8 mouse cellular contexts compared by ENCODE assay signal in the genomic region with DNA sequence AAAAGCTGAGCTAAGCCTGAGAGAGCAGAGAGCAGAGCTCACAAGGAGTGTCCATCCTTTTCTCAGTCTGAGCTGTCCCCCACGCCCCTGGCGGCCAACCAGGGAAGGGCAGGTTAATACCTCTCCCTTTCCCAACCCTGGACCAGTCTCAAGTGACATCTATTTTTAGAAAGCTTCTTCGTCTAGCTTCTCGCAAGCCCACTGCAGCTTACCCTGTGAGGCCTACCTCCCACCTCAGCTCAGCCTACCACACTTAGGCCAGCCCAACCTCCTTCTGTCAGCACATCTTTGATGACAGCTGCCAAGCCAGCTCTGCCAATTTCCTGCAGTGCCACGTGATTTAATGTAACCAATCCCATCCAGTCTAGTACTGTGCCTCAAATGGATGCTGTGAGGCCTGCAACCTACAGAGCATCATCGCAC.
A peak's percentile ranks its signal among the peaks of the same experiment; 100 is the strongest.
DNase-seq lines count a peak whose midpoint lies in the region.

No protein-coding gene starts in this region.

- peak; percentile 58 for DNase-seq in CD4-positive, CD25-positive, alpha-beta regulatory T cell, adult 2 months (ENCODE audit: low read depth, low spot score)
- DNase-seq in adipocyte (ENCODE audit: low spot score), result peak; percentile 8
- peak; percentile 77 for DNase-seq in embryo, embryonic 10.5 days (ENCODE audit: low spot score)
- peak; percentile 5 to 15 for DNase-seq in heart, adult 9 months (ENCODE audit: low spot score in 2 of 2)
- peak; percentile 75 for DNase-seq in kidney, adult 9 months
- DNase-seq in lung, adult 18-20 months, result peak; percentile 54 to 61
- peak; percentile 56 for DNase-seq in ovary, postnatal 14 days (ENCODE audit: low spot score)
- peak; percentile 34 to 41 for DNase-seq in urinary bladder, postnatal 36 days (ENCODE audit: low spot score in 2 of 2)

Comparison
In these comparisons a context has a peak if more than half of its experiments do, and no peak if none do; other contexts are left out.
1. Peak in every context shown above with its lines: DNase-seq.
2. DNase-seq: peak in every context shown above with its lines; median percentile 77 in embryo, embryonic 10.5 days; 75 in kidney, adult 9 months; 58 in CD4-positive, CD25-positive, alpha-beta regulatory T cell, adult 2 months; 58 in lung, adult 18-20 months; 56 in ovary, postnatal 14 days; 38 in urinary bladder, postnatal 36 days; 10 in heart, adult 9 months; 8 in adipocyte.